Mouse (Mus musculus) heart, embryonic 13.5 days (tissue): ENCODE measurements at regions not wholly inside any gene's neighbourhood (a gene's known extent, or its start where the extent isn't known, plus 50 kb on each side); places are given as distances from the start of the nearest gene placed in this dataset.

Experiments
- ATAC-seq: fragments of 200-750 bp; cut with Nextera tagmentation; 2 replicates; pipeline ENCODE4 v1.8.0; 2017; ENCODE audit warnings: moderate TSS enrichment; ENCODE audit not compliant: insufficient number of reproducible peaks, low FRiP score, low TSS enrichment; ENCODE audit errors: extremely low read depth
- H3K27ac ChIP-seq: fragments of 300-500 bp; sonication (generic); replicated peaks from 2 replicates; pipeline ENCODE4 v1.5.1; 2015; ENCODE audit warnings: moderate library complexity, mild to moderate bottlenecking, inconsistent platforms
- H3K27me3 ChIP-seq: fragments of 300-500 bp; sonication (generic); replicated peaks from 2 replicates; pipeline ENCODE4 v1.6.1; 2015; ENCODE audit warnings: mild to moderate bottlenecking, inconsistent platforms
- H3K36me3 ChIP-seq: fragments of 300-500 bp; sonication (generic); 2 replicates; pipeline ENCODE4 v1.6.1; 2015; ENCODE audit warnings: mild to moderate bottlenecking, inconsistent platforms
- H3K4me1 ChIP-seq: fragments of 300-500 bp; sonication (generic); 2 replicates; pipeline ENCODE4 v1.6.1; 2015; ENCODE audit warnings: inconsistent platforms
- H3K4me2 ChIP-seq: fragments of 300-500 bp; sonication (generic); 2 replicates; pipeline ENCODE4 v1.6.1; 2015; ENCODE audit warnings: inconsistent platforms, mild to moderate bottlenecking, moderate library complexity
- H3K4me3 ChIP-seq: fragments of 300-500 bp; sonication (generic); 2 replicates; pipeline ENCODE4 v1.5.1; 2015; ENCODE audit warnings: moderate library complexity, mild to moderate bottlenecking, inconsistent platforms
- H3K9ac ChIP-seq: fragments of 300-500 bp; sonication (generic); 2 replicates; pipeline ENCODE4 v1.6.1; 2015; ENCODE audit warnings: inconsistent platforms, mild to moderate bottlenecking, moderate library complexity
- H3K9me3 ChIP-seq: fragments of 300-500 bp; sonication (generic); 2 replicates; pipeline ENCODE4 v1.6.1; 2016; ENCODE audit warnings: inconsistent platforms
- WGBS: fragments of 180-500 bp; shearing (Covaris S2); methylation state at CpG from one replicate; pipeline ENCODE4 v1.1.7; 2015; ENCODE audit warnings: mixed read lengths; 5-methylcytosine and 5-hydroxymethylcytosine counted together

- Histone ChIP-seq H3K9me3 (no peaks in the 10 kb centered on the region), H3K4me2 (no peak overlapping the region), H3K4me3 (no peak overlapping the region), H3K4me1 (no peaks in the 10 kb centered on the region), H3K27me3 (no peaks in the 10 kb centered on the region), H3K36me3 (no peaks in the 10 kb centered on the region), H3K27ac (no peak overlapping the region), H3K9ac (no peak overlapping the region)
- no peak for ATAC-seq
- WGBS, result 88% methylated on average over 1 of the region's 1 CpGs
These were observed 337.2 kb upstream of the Nr2f2 start for GRCm38 (mm10) chr7:70703784-70704183.

GRCm38 (mm10) chr7:70700461-70700860 lies 333.9 kb upstream of the Nr2f2 start:
- Histone ChIP-seq H3K9ac (no peak overlapping the region), H3K4me1 (no peaks in the 10 kb centered on the region), H3K4me2 (no peak overlapping the region), H3K27ac (no peak overlapping the region), H3K36me3 (no peaks in the 10 kb centered on the region), H3K4me3 (no peak overlapping the region), H3K9me3 (no peaks in the 10 kb centered on the region), H3K27me3 (no peaks in the 10 kb centered on the region)
- 72% methylated on average over 4 of the region's 4 CpGs for WGBS
- no peak for ATAC-seq

GRCm38 (mm10) chr7:70699391-70699790 lies 332.9 kb upstream of the Nr2f2 start:
- ATAC-seq, result no peak
- whole genome bisulfite sequencing, result 61% methylated on average over 2 of the region's 2 CpGs
- Histone ChIP-seq H3K4me2 (no peak overlapping the region), H3K4me1 (no peaks in the 10 kb centered on the region), H3K27ac (no peak overlapping the region), H3K4me3 (no peak overlapping the region), H3K27me3 (no peaks in the 10 kb centered on the region), H3K9me3 (no peaks in the 10 kb centered on the region), H3K36me3 (no peaks in the 10 kb centered on the region), H3K9ac (no peak overlapping the region)

GRCm38 (mm10) chr7:70698986-70699385 lies 332.5 kb upstream of the Nr2f2 start:
- H3K4me3 ChIP-seq, result no peak overlapping the region
- no peaks in the 10 kb centered on the region for H3K36me3 ChIP-seq
- ATAC-seq, result no peak
- H3K4me1 ChIP-seq, result no peaks in the 10 kb centered on the region
- no peak overlapping the region for H3K4me2 ChIP-seq
- H3K9me3 ChIP-seq, result no peaks in the 10 kb centered on the region
- H3K9ac ChIP-seq, result no peak overlapping the region
- no peak overlapping the region for H3K27ac ChIP-seq
- H3K27me3 ChIP-seq, result no peaks in the 10 kb centered on the region
- 74% methylated on average over 2 of the region's 2 CpGs for WGBS

GRCm38 (mm10) chr7:70692160-70692559 lies 325.6 kb upstream of the Nr2f2 start:
- no peak overlapping the region for H3K4me2 ChIP-seq
- no peak overlapping the region for H3K4me3 ChIP-seq
- no peaks in the 10 kb centered on the region for H3K9me3 ChIP-seq
- WGBS, result 64% methylated on average over 4 of the region's 4 CpGs
- no peaks in the 10 kb centered on the region for H3K27me3 ChIP-seq
- no peak overlapping the region for H3K27ac ChIP-seq
- H3K9ac ChIP-seq, result no peak overlapping the region
- H3K4me1 ChIP-seq, result no peaks in the 10 kb centered on the region
- H3K36me3 ChIP-seq, result no peaks in the 10 kb centered on the region
- no peak for ATAC-seq

GRCm38 (mm10) chr7:70690845-70691244 lies 324.3 kb upstream of the Nr2f2 start:
- no peak overlapping the region for H3K27ac ChIP-seq
- no peak overlapping the region for H3K4me2 ChIP-seq
- H3K9me3 ChIP-seq, result no peaks in the 10 kb centered on the region
- H3K4me1 ChIP-seq, result no peaks in the 10 kb centered on the region
- no peak overlapping the region for H3K9ac ChIP-seq
- no peaks in the 10 kb centered on the region for H3K27me3 ChIP-seq
- WGBS, result 68% methylated on average over 7 of the region's 7 CpGs
- H3K36me3 ChIP-seq, result no peaks in the 10 kb centered on the region
- ATAC-seq, result no peak
- H3K4me3 ChIP-seq, result no peak overlapping the region

GRCm38 (mm10) chr7:70669065-70669464 lies 302.5 kb upstream of the Nr2f2 start:
- Histone ChIP-seq H3K4me1 (no peaks in the 10 kb centered on the region), H3K36me3 (no peaks in the 10 kb centered on the region), H3K4me2 (no peak overlapping the region), H3K27ac (no peak overlapping the region), H3K4me3 (no peak overlapping the region), H3K9ac (no peak overlapping the region), H3K27me3 (no peaks in the 10 kb centered on the region), H3K9me3 (no peaks in the 10 kb centered on the region)
- no peak for ATAC-seq
- 77% methylated on average over 2 of the region's 2 CpGs for WGBS

GRCm38 (mm10) chr7:70660162-70660561 lies 293.6 kb upstream of the Nr2f2 start:
- WGBS, result 72% methylated on average over 5 of the region's 5 CpGs

GRCm38 (mm10) chr7:70649760-70650377 lies 283.3 kb upstream of the Nr2f2 start:
- no peak overlapping the region for H3K9ac ChIP-seq
- ATAC-seq, result no peak

More at GRCm38 (mm10) chr7:70660162-70660561, 293.6 kb upstream of the Nr2f2 start:
- Histone ChIP-seq H3K4me1 (no peaks in the 10 kb centered on the region), H3K9me3 (no peaks in the 10 kb centered on the region), H3K36me3 (no peaks in the 10 kb centered on the region), H3K9ac (no peak overlapping the region), H3K4me3 (no peak overlapping the region), H3K27me3 (no peaks in the 10 kb centered on the region), H3K4me2 (no peak overlapping the region), H3K27ac (no peak overlapping the region)
- ATAC-seq, result no peak

GRCm38 (mm10) chr7:70646801-70647200 lies 280.3 kb upstream of the Nr2f2 start:
- H3K4me2 ChIP-seq, result no peak overlapping the region
- no peak for ATAC-seq
- 0 out of 2 replicates have a peak, but pooled peaks cover 9% of the 10 kb centered on the region for H3K4me1 ChIP-seq
- no peaks in the 10 kb centered on the region for H3K27me3 ChIP-seq
- no peaks in the 10 kb centered on the region for H3K36me3 ChIP-seq
- WGBS, result 85% methylated on average over 2 of the region's 2 CpGs
- H3K27ac ChIP-seq, result no peak overlapping the region
- H3K9me3 ChIP-seq, result no peaks in the 10 kb centered on the region
- H3K4me3 ChIP-seq, result no peak overlapping the region
- H3K9ac ChIP-seq, result no peak overlapping the region

More at GRCm38 (mm10) chr7:70649760-70650377, 283.3 kb upstream of the Nr2f2 start:
- no peaks in the 10 kb centered on the region for H3K4me1 ChIP-seq
- WGBS, result 68% methylated on average over 8 of the region's 8 CpGs
- no peaks in the 10 kb centered on the region for H3K36me3 ChIP-seq
- no peaks in the 10 kb centered on the region for H3K27me3 ChIP-seq
- no peak overlapping the region for H3K4me2 ChIP-seq
- no peak overlapping the region for H3K4me3 ChIP-seq
- no peak overlapping the region for H3K27ac ChIP-seq
- no peaks in the 10 kb centered on the region for H3K9me3 ChIP-seq

- no peak for ATAC-seq
- Histone ChIP-seq H3K4me2 (no peak overlapping the region), H3K27ac (no peak overlapping the region), H3K4me1 (0 out of 2 replicates have a peak, but pooled peaks cover 9% of the 10 kb centered on the region), H3K4me3 (no peak overlapping the region), H3K36me3 (no peaks in the 10 kb centered on the region), H3K9me3 (no peaks in the 10 kb centered on the region), H3K27me3 (no peaks in the 10 kb centered on the region), H3K9ac (no peak overlapping the region)
- WGBS, result 46% methylated on average over 9 of the region's 9 CpGs
These were observed 277.3 kb upstream of the Nr2f2 start for GRCm38 (mm10) chr7:70643694-70644301.

- H3K9ac ChIP-seq, result no peak overlapping the region
- no peak overlapping the region for H3K27ac ChIP-seq
- H3K36me3 ChIP-seq, result no peaks in the 10 kb centered on the region
- H3K4me2 ChIP-seq, result no peak overlapping the region
- no peak for ATAC-seq
- H3K9me3 ChIP-seq, result no peaks in the 10 kb centered on the region
- 87% methylated on average over 1 of the region's 1 CpGs for WGBS
- H3K4me1 ChIP-seq, result 0 out of 2 replicates have a peak, but pooled peaks cover 9% of the 10 kb centered on the region
- no peak overlapping the region for H3K4me3 ChIP-seq
- no peaks in the 10 kb centered on the region for H3K27me3 ChIP-seq
These were observed 276.5 kb upstream of the Nr2f2 start for GRCm38 (mm10) chr7:70643055-70643454.
